In genomic region chr9:110953550-110954461, GRCm38 (mm10) we compare ENCODE assay signal across 8 mouse cellular contexts. TPM values are rescaled to one million over a fixed set of nuclear protein-coding genes. Genes with fewer than 3 reads are reported as not detected.
DNase-seq lines count a peak whose midpoint lies in the region; ATAC-seq and TF ChIP-seq lines count a peak whose summit lies in the region.

No protein-coding gene starts in this region.

- peak; percentile 87 for ATAC-seq in forebrain, embryonic 13.5 days
- peak; percentile 80 for ATAC-seq in heart, embryonic 16.5 days (replicated peaks; ENCODE audit: extremely low read depth, insufficient read depth, low FRiP score)
- ATAC-seq in liver, embryonic 12.5 days = peak; percentile 44
- ATAC-seq in stomach, postnatal 0 days (ENCODE audit: low FRiP score, low TSS enrichment) = peak; percentile 58

- WGBS in forebrain, embryonic 13.5 days = 1% methylated on average over 44 of the region's 44 CpGs
- under 1% methylated on average over 44 of the region's 44 CpGs for WGBS in heart, embryonic 16.5 days
- WGBS in liver, embryonic 12.5 days (ENCODE audit: insufficient replicate concordance) = 2% methylated on average over 44 of the region's 44 CpGs
- 1% methylated on average over 44 of the region's 44 CpGs for WGBS in stomach, postnatal 0 days

- H3K27me3 ChIP-seq in forebrain, embryonic 13.5 days = peaks cover 21% of the 10 kb centered on the region
- H3K27me3 ChIP-seq in heart, embryonic 16.5 days (ENCODE audit: control insufficient read depth, insufficient read depth, low read length) = no peaks in the 10 kb centered on the region
- peaks cover 27% of the 10 kb centered on the region for H3K27me3 ChIP-seq in liver, embryonic 12.5 days (replicated peaks)
- no peaks in the 10 kb centered on the region for H3K27me3 ChIP-seq in stomach, postnatal 0 days (ENCODE audit: control insufficient read depth, insufficient read depth, low read length)

- TF ChIP-seq EP300 in stomach, postnatal 0 days (optimal IDR thresholded peaks at IDR 0.05) = no peak

- H3K27ac ChIP-seq in forebrain, embryonic 13.5 days = peak overlapping the region; percentile 63
- H3K27ac ChIP-seq in heart, embryonic 16.5 days (ENCODE audit: low read length) = peak overlapping the region; percentile 87
- H3K27ac ChIP-seq in liver, embryonic 12.5 days = no peak overlapping the region
- no peak overlapping the region for H3K27ac ChIP-seq in stomach, postnatal 0 days (replicated peaks)

- peak; percentile 78 for TF ChIP-seq CTCF in stomach, postnatal 0 days (IDR thresholded peaks at IDR 0.05; ENCODE audit: low read depth)

- peak overlapping the region; percentile 57 for H3K4me3 ChIP-seq in forebrain, embryonic 13.5 days
- H3K4me3 ChIP-seq in heart, embryonic 16.5 days (ENCODE audit: low read length) = peak overlapping the region; percentile 65
- peak overlapping the region; percentile 55 for H3K4me3 ChIP-seq in liver, embryonic 12.5 days
- peak overlapping the region; percentile 45 for H3K4me3 ChIP-seq in stomach, postnatal 0 days (ENCODE audit: low read depth, low read length)

- no peaks in the 10 kb centered on the region for H3K36me3 ChIP-seq in forebrain, embryonic 13.5 days (ENCODE audit: poor library complexity, severe bottlenecking)
- H3K36me3 ChIP-seq in heart, embryonic 16.5 days (ENCODE audit: control insufficient read depth, insufficient read depth) = no peaks in the 10 kb centered on the region
- H3K36me3 ChIP-seq in liver, embryonic 12.5 days = no peaks in the 10 kb centered on the region
- no peaks in the 10 kb centered on the region for H3K36me3 ChIP-seq in stomach, postnatal 0 days (ENCODE audit: control insufficient read depth, insufficient read depth, low read length)

- H3K9ac ChIP-seq in forebrain, embryonic 13.5 days = peak overlapping the region; percentile 67
- peak overlapping the region; percentile 75 for H3K9ac ChIP-seq in heart, embryonic 16.5 days (ENCODE audit: low read length)
- H3K9ac ChIP-seq in liver, embryonic 12.5 days = peak overlapping the region; percentile 44
- H3K9ac ChIP-seq in stomach, postnatal 0 days (ENCODE audit: low read length) = 0 out of 2 replicates have a peak overlapping the region, but pooled peaks have one; percentile 23

- H3K4me1 ChIP-seq in forebrain, embryonic 13.5 days = 0 out of 2 replicates have a peak, but pooled peaks cover 6% of the 10 kb centered on the region
- H3K4me1 ChIP-seq in heart, embryonic 16.5 days (ENCODE audit: control insufficient read depth, insufficient read depth, low read length) = peaks cover 17% of the 10 kb centered on the region
- H3K4me1 ChIP-seq in liver, embryonic 12.5 days = peaks cover 18% of the 10 kb centered on the region
- no peaks in the 10 kb centered on the region; the same call in 1 of the 2 replicates for H3K4me1 ChIP-seq in stomach, postnatal 0 days (replicated peaks; ENCODE audit: control insufficient read depth, insufficient read depth)

- peak overlapping the region; percentile 80 for H3K4me2 ChIP-seq in forebrain, embryonic 13.5 days
- peak overlapping the region; percentile 88 for H3K4me2 ChIP-seq in heart, embryonic 16.5 days (ENCODE audit: low read depth, low read length)
- H3K4me2 ChIP-seq in liver, embryonic 12.5 days = peak overlapping the region; percentile 76
- H3K4me2 ChIP-seq in stomach, postnatal 0 days (replicated peaks; ENCODE audit: low read depth) = peak overlapping the region; percentile 78

- H3K9me3 ChIP-seq in forebrain, embryonic 13.5 days (replicated peaks) = no peaks in the 10 kb centered on the region
- H3K9me3 ChIP-seq in heart, embryonic 16.5 days (replicated peaks; ENCODE audit: control insufficient read depth, low read length) = no peaks in the 10 kb centered on the region
- no peaks in the 10 kb centered on the region for H3K9me3 ChIP-seq in liver, embryonic 12.5 days (replicated peaks)
- H3K9me3 ChIP-seq in stomach, postnatal 0 days (ENCODE audit: control insufficient read depth, low read length) = no peaks in the 10 kb centered on the region

- peak; percentile 17 to 43 for DNase-seq in urinary bladder, adult 18-20 months (ENCODE audit: low spot score in 2 of 2)
- no peak for DNase-seq in urinary bladder, postnatal 10 days (ENCODE audit: low spot score)
- peak; percentile 73 for DNase-seq in kidney, postnatal 14 days
- peak; percentile 81 for DNase-seq in naive thymus-derived CD4-positive, alpha-beta T cell, adult 2 months (ENCODE audit: low read depth)
- peak; percentile 55 for DNase-seq in stomach, postnatal 0 days (ENCODE audit: low spot score)

RNA-seq across cellular contexts. Expression of gene Lrrc2, which starts 2.5 kb away (rescaled TPM):
- 0.13 and 0.34 TPM in 2 replicates for polyA plus RNA-seq in forebrain, embryonic 13.5 days (2015; fragmentation: Nextera tagmentation; extraction: Ambion mirVana)
- 8.1 and 8.6 TPM in 2 replicates for polyA plus RNA-seq in heart, embryonic 16.5 days (2015; fragmentation: Nextera tagmentation; extraction: Ambion mirVana)
- 0.12 and 0.26 TPM in 2 replicates for polyA plus RNA-seq in liver, embryonic 12.5 days (2016; fragmentation: Nextera tagmentation; extraction: Ambion mirVana)
- 0.07 and 0.08 TPM in 2 replicates for polyA plus RNA-seq in stomach, postnatal 0 days (2015; fragmentation: Nextera tagmentation; extraction: Ambion mirVana)

RNA-seq across cellular contexts. Expression of gene Tdgf1, which starts 7.8 kb away (rescaled TPM):
- not detected in 2 replicates for polyA plus RNA-seq in forebrain, embryonic 13.5 days (2015; fragmentation: Nextera tagmentation; extraction: Ambion mirVana)
- polyA plus RNA-seq in heart, embryonic 16.5 days (2015; fragmentation: Nextera tagmentation; extraction: Ambion mirVana) = not detected in 2 replicates
- not detected in 2 replicates for polyA plus RNA-seq in liver, embryonic 12.5 days (2016; fragmentation: Nextera tagmentation; extraction: Ambion mirVana)
- polyA plus RNA-seq in stomach, postnatal 0 days (2015; fragmentation: Nextera tagmentation; extraction: Ambion mirVana) = 0.07 TPM in 1 of 2 replicates, not detected in the other

RNA-seq across cellular contexts. Expression of gene Rtp3, which starts 36.6 kb away (rescaled TPM):
- not detected in 2 replicates for polyA plus RNA-seq in forebrain, embryonic 13.5 days (2015; fragmentation: Nextera tagmentation; extraction: Ambion mirVana)
- polyA plus RNA-seq in heart, embryonic 16.5 days (2015; fragmentation: Nextera tagmentation; extraction: Ambion mirVana) = 0.13 and 0.29 TPM in 2 replicates
- 6.7 and 8.1 TPM in 2 replicates for polyA plus RNA-seq in liver, embryonic 12.5 days (2016; fragmentation: Nextera tagmentation; extraction: Ambion mirVana)
- 0.11 TPM in 1 of 2 replicates, not detected in the other for polyA plus RNA-seq in stomach, postnatal 0 days (2015; fragmentation: Nextera tagmentation; extraction: Ambion mirVana)

RNA-seq across cellular contexts. Expression of gene Fam240a, which starts 37.1 kb away (rescaled TPM):
- polyA plus RNA-seq in forebrain, embryonic 13.5 days (2015; fragmentation: Nextera tagmentation; extraction: Ambion mirVana) = not detected in 2 replicates
- not detected in 2 replicates for polyA plus RNA-seq in heart, embryonic 16.5 days (2015; fragmentation: Nextera tagmentation; extraction: Ambion mirVana)
- not detected in 2 replicates for polyA plus RNA-seq in liver, embryonic 12.5 days (2016; fragmentation: Nextera tagmentation; extraction: Ambion mirVana)
- not detected in 2 replicates for polyA plus RNA-seq in stomach, postnatal 0 days (2015; fragmentation: Nextera tagmentation; extraction: Ambion mirVana)

Comparison
In these comparisons a context has a peak if more than half of its experiments do, and no peak if none do; other contexts are left out.
1. H3K27ac ChIP-seq: peak in forebrain, embryonic 13.5 days (single experiment) and heart, embryonic 16.5 days (single experiment); none in liver, embryonic 12.5 days (single experiment) and stomach, postnatal 0 days (single experiment).
2. H3K9ac ChIP-seq: peak in every context shown above with its lines; median percentile 75 in heart, embryonic 16.5 days; 67 in forebrain, embryonic 13.5 days; 44 in liver, embryonic 12.5 days; 23 in stomach, postnatal 0 days.
3. Peak in every context shown above with its lines, with median percentiles within 50 percentile points of each other: ATAC-seq, H3K4me2 ChIP-seq and H3K4me3 ChIP-seq.